Mouse (Mus musculus): ENCODE measurements around the gene Shc3. TPM values are rescaled to one million over a fixed set of nuclear protein-coding genes. Genes with fewer than 3 reads are reported as not detected.

The Shc3 gene
- polyA plus RNA-seq, 1 experiment from 2014 or later, result 7.5 TPM

- no peaks in the 10 kb centered on the region for H3K9me3 ChIP-seq (replicated peaks)
- H3K9ac ChIP-seq (replicated peaks), result no peak overlapping the region
- no peak overlapping the region for H3K4me2 ChIP-seq
- 0 out of 2 replicates have a peak, but pooled peaks cover 5% of the 10 kb centered on the region for H3K4me1 ChIP-seq
- H3K27me3 ChIP-seq (replicated peaks), result no peaks in the 10 kb centered on the region
- H3K36me3 ChIP-seq, result no peaks in the 10 kb centered on the region
- WGBS, result 75% methylated on average over 11 of the region's 11 CpGs
- H3K27ac ChIP-seq (replicated peaks), result no peak overlapping the region
- no peak overlapping the region for H3K4me3 ChIP-seq (replicated peaks)
- ATAC-seq (ENCODE audit: low FRiP score), result no peak
These were observed 89.4 kb downstream of the Shc3 start for GRCm38 (mm10) chr13:51479826-51480225.

- no peaks in the 10 kb centered on the region for H3K36me3 ChIP-seq
- no peaks in the 10 kb centered on the region for H3K27me3 ChIP-seq (replicated peaks)
- 88% methylated on average over 10 of the region's 10 CpGs for WGBS
- H3K27ac ChIP-seq (replicated peaks), result no peak overlapping the region
- 0 out of 2 replicates have a peak, but pooled peaks cover 5% of the 10 kb centered on the region for H3K4me1 ChIP-seq
- ATAC-seq (ENCODE audit: low FRiP score), result no peak
- no peak overlapping the region for H3K4me2 ChIP-seq
- H3K4me3 ChIP-seq (replicated peaks), result no peak overlapping the region
- no peaks in the 10 kb centered on the region for H3K9me3 ChIP-seq (replicated peaks)
- no peak overlapping the region for H3K9ac ChIP-seq (replicated peaks)
These were observed 92.2 kb downstream of the Shc3 start for GRCm38 (mm10) chr13:51476991-51477390.

DNA sequence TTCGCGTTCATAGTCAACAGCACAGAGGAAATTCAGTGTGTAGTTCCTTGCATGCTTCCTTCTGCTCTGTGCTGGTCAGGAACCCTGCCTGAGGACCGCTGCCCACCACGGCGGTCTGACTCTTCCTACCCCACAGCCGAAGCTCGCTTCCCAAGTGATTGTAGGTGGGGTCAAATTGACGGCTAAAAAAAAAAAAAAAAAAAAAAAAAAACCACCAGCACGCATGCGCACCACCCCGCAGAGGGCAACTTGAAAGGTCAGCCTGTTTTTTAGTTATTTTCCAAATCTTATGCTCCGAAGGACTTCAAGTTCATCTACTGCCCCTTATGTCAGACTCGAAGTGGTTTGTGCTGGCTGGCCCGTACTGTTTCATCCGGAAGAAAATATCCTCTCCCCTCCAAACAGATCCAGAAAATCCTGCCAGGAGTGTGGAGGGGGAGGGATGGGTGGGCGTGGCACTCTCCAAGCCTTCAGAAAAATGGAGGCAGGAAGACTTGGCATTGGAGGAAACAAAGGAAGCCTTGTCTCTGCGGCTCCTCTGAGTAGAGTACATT is 100.4 kb downstream of the Shc3 start:
- H3K9me3 ChIP-seq (replicated peaks), result no peaks in the 10 kb centered on the region
- H3K4me2 ChIP-seq, result 0 out of 2 replicates have a peak overlapping the region, but pooled peaks have one; percentile 0
- H3K36me3 ChIP-seq, result no peaks in the 10 kb centered on the region
- no peak overlapping the region for H3K9ac ChIP-seq (replicated peaks)
- H3K4me1 ChIP-seq, result no peaks in the 10 kb centered on the region
- H3K27ac ChIP-seq (replicated peaks), result no peak overlapping the region
- 79% methylated on average over 17 of the region's 17 CpGs for WGBS
- ATAC-seq (ENCODE audit: low FRiP score), result no peak
- H3K27me3 ChIP-seq (replicated peaks), result no peaks in the 10 kb centered on the region
- no peak overlapping the region for H3K4me3 ChIP-seq (replicated peaks)

GRCm38 (mm10) chr13:51466117-51466841 is 102.9 kb downstream of the Shc3 start:
- no peak overlapping the region for H3K27ac ChIP-seq (replicated peaks)
- H3K9me3 ChIP-seq (replicated peaks), result no peaks in the 10 kb centered on the region
- WGBS, result 69% methylated on average over 14 of the region's 14 CpGs
- H3K4me2 ChIP-seq, result no peak overlapping the region
- ATAC-seq (ENCODE audit: low FRiP score), result no peak
- H3K9ac ChIP-seq (replicated peaks), result no peak overlapping the region
- H3K27me3 ChIP-seq (replicated peaks), result no peaks in the 10 kb centered on the region
- no peaks in the 10 kb centered on the region for H3K4me1 ChIP-seq
- no peaks in the 10 kb centered on the region for H3K36me3 ChIP-seq
- H3K4me3 ChIP-seq (replicated peaks), result no peak overlapping the region

GRCm38 (mm10) chr13:51464294-51464693 is 104.9 kb downstream of the Shc3 start:
- Histone ChIP-seq H3K27ac (replicated peaks) (no peak overlapping the region), H3K4me2 (no peak overlapping the region), H3K9me3 (replicated peaks) (no peaks in the 10 kb centered on the region), H3K9ac (replicated peaks) (no peak overlapping the region), H3K27me3 (replicated peaks) (no peaks in the 10 kb centered on the region), H3K4me1 (no peaks in the 10 kb centered on the region), H3K36me3 (0 out of 2 replicates have a peak, but pooled peaks cover 5% of the 10 kb centered on the region), H3K4me3 (replicated peaks) (no peak overlapping the region)
- WGBS, result 85% methylated on average over 4 of the region's 4 CpGs
- no peak for ATAC-seq (ENCODE audit: low FRiP score)

DNA sequence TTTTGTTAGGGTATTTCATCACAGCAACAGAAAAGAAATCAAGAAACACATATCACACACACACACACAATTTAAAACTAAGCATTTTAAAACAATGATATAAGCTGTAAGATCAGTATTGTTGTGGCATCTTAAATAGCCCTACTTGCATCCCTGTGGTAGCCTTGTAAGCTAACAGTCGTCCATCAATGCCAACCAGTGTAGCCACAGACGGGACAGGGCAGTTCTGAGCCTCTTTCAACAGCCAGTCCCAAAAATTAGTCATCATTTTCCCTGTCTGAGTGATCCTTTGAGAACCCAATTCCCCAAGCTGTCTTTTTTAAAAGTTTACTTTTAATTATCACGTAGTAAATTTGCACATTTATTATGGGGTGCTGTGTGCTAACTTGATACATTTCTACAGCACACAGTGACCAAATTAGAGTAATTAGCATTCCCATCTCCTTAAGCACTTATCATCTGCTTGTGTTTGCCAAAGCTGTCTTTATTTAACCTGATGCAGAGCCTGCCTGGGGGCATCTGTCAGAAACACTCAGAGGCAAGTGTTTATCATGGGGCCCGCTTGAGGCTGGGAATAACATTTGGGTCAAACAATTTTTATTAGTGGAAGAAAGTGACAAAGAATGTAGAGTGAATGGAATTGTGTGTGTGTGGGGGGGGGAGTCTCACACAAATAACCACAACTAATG is 112.9 kb downstream of the Shc3 start:
- Histone ChIP-seq H3K4me1 (no peaks in the 10 kb centered on the region), H3K4me3 (replicated peaks) (no peak overlapping the region), H3K27ac (replicated peaks) (no peak overlapping the region), H3K27me3 (replicated peaks) (no peaks in the 10 kb centered on the region), H3K9me3 (replicated peaks) (no peaks in the 10 kb centered on the region), H3K9ac (replicated peaks) (no peak overlapping the region), H3K4me2 (no peak overlapping the region), H3K36me3 (0 out of 2 replicates have a peak, but pooled peaks cover 5% of the 10 kb centered on the region)
- ATAC-seq (ENCODE audit: low FRiP score), result no peak
- WGBS, result 33% methylated on average over 4 of the region's 4 CpGs

- H3K9ac ChIP-seq (replicated peaks), result no peak overlapping the region
- ATAC-seq (ENCODE audit: low FRiP score), result no peak
- no peaks in the 10 kb centered on the region; the same call in 1 of the 2 replicates for H3K36me3 ChIP-seq
- H3K4me1 ChIP-seq, result no peaks in the 10 kb centered on the region
- H3K9me3 ChIP-seq (replicated peaks), result no peaks in the 10 kb centered on the region
- no peak overlapping the region for H3K4me2 ChIP-seq
- no peaks in the 10 kb centered on the region for H3K27me3 ChIP-seq (replicated peaks)
- WGBS, result 85% methylated on average over 4 of the region's 4 CpGs
- H3K4me3 ChIP-seq (replicated peaks), result no peak overlapping the region
- H3K27ac ChIP-seq (replicated peaks), result no peak overlapping the region
These were observed 122.7 kb downstream of the Shc3 start for GRCm38 (mm10) chr13:51446550-51446949.

DNA sequence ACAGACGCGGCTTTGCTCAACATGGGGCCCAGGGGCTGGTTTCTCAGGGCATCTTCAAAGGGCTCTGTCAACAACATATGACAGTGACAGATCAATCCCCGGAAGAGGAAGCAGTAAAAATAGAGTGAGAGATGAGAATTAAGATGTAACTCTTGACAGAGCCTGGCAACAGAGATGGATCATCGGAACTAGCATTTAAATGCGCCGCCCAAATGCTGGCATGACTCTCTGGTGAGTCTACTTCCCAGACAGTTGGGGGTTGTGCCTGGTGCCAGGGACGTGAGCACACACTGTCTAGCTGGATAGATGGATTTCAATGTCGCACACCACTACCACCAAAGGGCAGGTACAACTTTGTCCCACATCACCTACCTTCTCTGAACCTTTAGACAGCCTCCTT is 126.3 kb downstream of the Shc3 start:
- Histone ChIP-seq H3K9me3 (replicated peaks) (no peaks in the 10 kb centered on the region), H3K4me1 (no peaks in the 10 kb centered on the region), H3K27ac (replicated peaks) (no peak overlapping the region), H3K4me2 (no peak overlapping the region), H3K36me3 (no peaks in the 10 kb centered on the region; the same call in 1 of the 2 replicates), H3K27me3 (replicated peaks) (no peaks in the 10 kb centered on the region), H3K4me3 (replicated peaks) (no peak overlapping the region), H3K9ac (replicated peaks) (no peak overlapping the region)
- no peak for ATAC-seq (ENCODE audit: low FRiP score)
- 88% methylated on average over 8 of the region's 8 CpGs for WGBS

GRCm38 (mm10) chr13:51437105-51438085 is 131.8 kb downstream of the Shc3 start:
- 46% methylated on average over 14 of the region's 14 CpGs for WGBS
- H3K9me3 ChIP-seq (replicated peaks), result no peaks in the 10 kb centered on the region
- no peak overlapping the region for H3K4me3 ChIP-seq (replicated peaks)
- H3K4me1 ChIP-seq, result peaks cover 7% of the 10 kb centered on the region; the same call in 1 of the 2 replicates
- H3K36me3 ChIP-seq, result no peaks in the 10 kb centered on the region; the same call in 1 of the 2 replicates
- no peaks in the 10 kb centered on the region for H3K27me3 ChIP-seq (replicated peaks)
- peak; percentile 44 for ATAC-seq (ENCODE audit: low FRiP score)
- no peak overlapping the region for H3K4me2 ChIP-seq
- 0 out of 2 replicates have a peak overlapping the region, but pooled peaks have one; percentile 23 for H3K27ac ChIP-seq (replicated peaks)
- no peak overlapping the region for H3K9ac ChIP-seq (replicated peaks)

DNA sequence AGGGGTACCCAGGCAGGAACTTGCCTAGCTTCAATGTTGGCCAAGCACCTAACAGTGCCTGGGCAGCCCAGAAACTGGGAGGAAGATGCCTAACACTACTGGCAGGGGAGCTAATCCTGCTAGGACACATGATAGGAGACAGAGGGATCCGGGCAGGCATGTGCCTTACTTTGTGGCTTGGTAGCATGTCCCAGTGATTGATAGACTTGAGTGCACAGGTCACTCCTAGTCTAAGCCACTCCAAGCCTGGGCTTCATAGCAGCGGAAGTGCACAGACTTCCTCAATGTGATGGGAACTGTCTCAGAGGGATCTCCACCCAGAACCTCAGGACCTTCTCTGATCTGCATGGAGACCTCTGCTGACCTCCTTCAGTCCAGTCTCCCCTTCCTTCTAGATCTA is 134.1 kb downstream of the Shc3 start:
- Histone ChIP-seq H3K9ac (replicated peaks) (no peak overlapping the region), H3K27ac (replicated peaks) (no peak overlapping the region), H3K36me3 (no peaks in the 10 kb centered on the region), H3K27me3 (replicated peaks) (no peaks in the 10 kb centered on the region), H3K4me2 (no peak overlapping the region), H3K4me1 (peaks cover 7% of the 10 kb centered on the region; the same call in 1 of the 2 replicates), H3K9me3 (replicated peaks) (no peaks in the 10 kb centered on the region), H3K4me3 (replicated peaks) (no peak overlapping the region)
- no peak for ATAC-seq (ENCODE audit: low FRiP score)
- WGBS, result 75% methylated on average over 2 of the region's 2 CpGs

- WGBS, result 73% methylated on average over 2 of the region's 2 CpGs
- ATAC-seq (ENCODE audit: low FRiP score), result no peak
- Histone ChIP-seq H3K9me3 (replicated peaks) (no peaks in the 10 kb centered on the region), H3K27ac (replicated peaks) (no peak overlapping the region), H3K4me2 (no peak overlapping the region), H3K9ac (replicated peaks) (no peak overlapping the region), H3K27me3 (replicated peaks) (no peaks in the 10 kb centered on the region), H3K36me3 (no peaks in the 10 kb centered on the region), H3K4me3 (replicated peaks) (no peak overlapping the region), H3K4me1 (peaks cover 7% of the 10 kb centered on the region; the same call in 1 of the 2 replicates)
These were observed 134.8 kb downstream of the Shc3 start for GRCm38 (mm10) chr13:51434460-51434859.
